Mouse (Mus musculus) hindbrain, embryonic 16.5 days (tissue): ENCODE measurements around the gene Fancd2. TPM values are rescaled to one million over a fixed set of nuclear protein-coding genes. Genes with fewer than 3 reads are reported as not detected.

ENCODE experiments used
- ATAC-seq: fragments of 200-750 bp; cut with Nextera tagmentation; 2 replicates; pipeline ENCODE4 v1.8.0; 2017; ENCODE audit warnings: moderate TSS enrichment, moderate library complexity
- H3K27ac ChIP-seq: fragments of 300-500 bp; sonication (generic); 2 replicates; pipeline ENCODE4 v1.5.1; 2014; ENCODE audit warnings: low read depth, mild to moderate bottlenecking, control low read depth, low read length, moderate library complexity
- H3K27me3 ChIP-seq: fragments of 300-500 bp; sonication (generic); replicated peaks from 2 replicates; pipeline ENCODE4 v1.6.1; 2014; ENCODE audit warnings: low read length; ENCODE audit not compliant: control insufficient read depth, insufficient read depth
- H3K36me3 ChIP-seq: fragments of 300-500 bp; sonication (generic); 2 replicates; pipeline ENCODE4 v1.6.1; 2014; ENCODE audit warnings: mild to moderate bottlenecking, low read length, moderate library complexity, mixed read lengths; ENCODE audit not compliant: control insufficient read depth, insufficient read depth
- H3K4me1 ChIP-seq: fragments of 300-500 bp; sonication (generic); 2 replicates; pipeline ENCODE4 v1.6.1; 2014; ENCODE audit warnings: low read depth, low read length; ENCODE audit not compliant: control insufficient read depth, insufficient read depth
- H3K4me2 ChIP-seq: fragments of 300-500 bp; sonication (generic); 2 replicates; pipeline ENCODE4 v1.6.1; 2014; ENCODE audit warnings: mild to moderate bottlenecking, low read length, control low read depth, moderate library complexity
- H3K4me3 ChIP-seq: fragments of 300-500 bp; sonication (generic); 2 replicates; pipeline ENCODE4 v1.5.1; 2014; ENCODE audit warnings: mild to moderate bottlenecking, low read length, control low read depth, moderate library complexity
- H3K9ac ChIP-seq: fragments of 300-500 bp; sonication (generic); 2 replicates; pipeline ENCODE4 v1.6.1; 2014; ENCODE audit warnings: low read depth, mild to moderate bottlenecking, control low read depth, low read length, moderate library complexity
- H3K9me3 ChIP-seq: fragments of 300-500 bp; sonication (generic); 2 replicates; pipeline ENCODE4 v1.6.1; 2014; ENCODE audit warnings: mild to moderate bottlenecking, low read length, moderate library complexity; ENCODE audit not compliant: control insufficient read depth
- WGBS: fragments of 180-500 bp; shearing (Covaris S2); extraction: QIAGEN DNeasy Blood & Tissue Kit; methylation state at CpG from one replicate; pipeline ENCODE4 v1.1.7; 2014; 5-methylcytosine and 5-hydroxymethylcytosine counted together
- polyA plus RNA-seq: library from polyadenylated mRNA; unstranded; fragments of >200 nt; fragmentation: Nextera tagmentation; extraction: Ambion mirVana; gene quantifications from 2 replicates; pipeline ENCODE4 v1.2.1, GENCODE M21; 2015

Gene Fancd2
- polyA plus RNA-seq, result 1.9 and 2.1 TPM in 2 replicates

- ATAC-seq, result peak; percentile 92
- under 1% methylated on average over 47 of the region's 47 CpGs for WGBS
Observed at GRCm38 (mm10) chr6:113530932-113531839, at the start of gene Fancd2, which contains the start of gene Emc3. TSS of gene Fancd2 (plus strand) at chr6:113531682. TSS of gene Emc3 (minus strand) at chr6:113531652.

GRCm38 (mm10) chr6:113482477-113483099 lies 48.9 kb upstream of the Fancd2 start:
- H3K4me3 ChIP-seq, result peak overlapping the region; percentile 68
- H3K9ac ChIP-seq, result peak overlapping the region; percentile 82
- WGBS, result under 1% methylated on average over 56 of the region's 65 CpGs
- H3K27ac ChIP-seq, result peak overlapping the region; percentile 93
- peaks cover 31% of the 10 kb centered on the region for H3K4me1 ChIP-seq
- H3K36me3 ChIP-seq, result no peaks in the 10 kb centered on the region
- no peaks in the 10 kb centered on the region for H3K9me3 ChIP-seq
- no peaks in the 10 kb centered on the region for H3K27me3 ChIP-seq
- peak; percentile 66 for ATAC-seq
- H3K4me2 ChIP-seq, result peak overlapping the region; percentile 57

More at GRCm38 (mm10) chr6:113530932-113531839, at the start of gene Fancd2, which contains the start of gene Emc3:
- Histone ChIP-seq H3K27me3 (no peaks in the 10 kb centered on the region), H3K4me3 (peak within 1 kb of the TSS; percentile 84), H3K4me1 (peaks cover 16% of the 10 kb centered on the region), H3K27ac (peak within 1 kb of the TSS; percentile 75), H3K4me2 (peak within 1 kb of the TSS; percentile 78), H3K9me3 (no peaks in the 10 kb centered on the region), H3K9ac (peak within 1 kb of the TSS; percentile 89), H3K36me3 (no peaks in the 10 kb centered on the region)

DNA sequence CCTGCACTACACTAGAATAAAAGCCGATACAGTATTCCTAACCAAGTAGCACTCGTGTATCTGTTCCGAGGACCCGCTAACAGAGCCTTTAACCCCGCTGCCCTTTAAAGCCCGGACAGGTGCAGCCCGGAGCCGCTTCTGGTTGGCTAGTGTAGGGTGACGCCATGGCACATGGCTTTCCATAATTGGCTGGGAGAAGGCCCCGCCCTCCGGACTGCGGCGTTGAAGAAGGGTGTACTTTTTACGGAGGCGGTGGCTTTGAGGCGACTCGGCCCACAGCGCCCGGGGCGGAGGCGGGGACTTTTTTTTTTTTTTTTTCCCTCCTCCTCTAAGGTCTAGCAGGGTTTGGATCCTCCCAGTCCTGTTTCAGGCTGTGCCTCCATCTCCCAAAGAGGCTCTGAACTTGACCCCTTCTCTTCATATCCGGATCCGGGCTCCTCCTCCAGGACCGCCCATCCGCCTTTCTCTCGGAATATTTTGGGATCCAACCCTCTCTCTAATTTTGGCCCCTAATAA lies 48.3 kb upstream of the Fancd2 start, which contains the start of gene Creld1:
Gene Creld1 (plus strand): TSS at position 198 of the 516 bp plus-strand sequence.
- 0% methylated on average over 25 of the region's 26 CpGs for WGBS
- Histone ChIP-seq H3K36me3 (no peaks in the 10 kb centered on the region), H3K27ac (peak within 1 kb of the TSS; percentile 93), H3K4me1 (peaks cover 31% of the 10 kb centered on the region), H3K9ac (peak within 1 kb of the TSS; percentile 82), H3K4me3 (peak within 1 kb of the TSS; percentile 68), H3K27me3 (no peaks in the 10 kb centered on the region), H3K4me2 (peak within 1 kb of the TSS; percentile 57), H3K9me3 (no peaks in the 10 kb centered on the region)
- ATAC-seq, result peak; percentile 96

DNA sequence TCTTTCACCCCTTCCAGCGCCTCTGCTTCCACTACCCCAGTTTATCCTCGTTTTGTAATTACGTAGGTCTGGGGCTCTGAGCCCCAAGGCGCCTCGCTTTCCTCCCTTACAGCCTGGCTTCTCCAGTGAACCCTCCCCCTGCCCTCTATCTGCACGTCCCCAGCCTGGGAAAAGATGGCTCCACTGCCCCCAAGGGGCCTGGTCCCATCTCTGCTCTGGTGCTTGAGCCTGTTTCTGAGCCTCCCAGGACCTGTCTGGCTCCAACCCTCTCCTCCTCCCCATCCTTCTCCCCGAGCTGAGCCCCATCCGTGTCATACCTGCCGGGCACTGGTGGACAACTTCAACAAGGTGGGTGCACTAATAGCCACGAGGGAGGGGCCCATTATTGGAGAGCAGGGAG lies 47.8 kb upstream of the Fancd2 start:
- no peaks in the 10 kb centered on the region for H3K36me3 ChIP-seq
- H3K27ac ChIP-seq, result peak overlapping the region; percentile 93
- peak; percentile 40 for ATAC-seq
- WGBS, result 8% methylated on average over 10 of the region's 10 CpGs
- H3K4me2 ChIP-seq, result peak overlapping the region; percentile 57
- peak overlapping the region; percentile 68 for H3K4me3 ChIP-seq
- H3K27me3 ChIP-seq, result no peaks in the 10 kb centered on the region
- no peaks in the 10 kb centered on the region for H3K9me3 ChIP-seq
- peak overlapping the region; percentile 77 for H3K9ac ChIP-seq
- H3K4me1 ChIP-seq, result peaks cover 31% of the 10 kb centered on the region

GRCm38 (mm10) chr6:113487125-113487576 lies 44.3 kb upstream of the Fancd2 start:
- Histone ChIP-seq H3K27ac (no peak overlapping the region), H3K27me3 (no peaks in the 10 kb centered on the region), H3K9ac (no peak overlapping the region), H3K4me3 (no peak overlapping the region), H3K4me1 (peaks cover 31% of the 10 kb centered on the region), H3K4me2 (no peak overlapping the region), H3K36me3 (peaks cover 20% of the 10 kb centered on the region; the same call in 1 of the 2 replicates), H3K9me3 (no peaks in the 10 kb centered on the region)
- ATAC-seq, result no peak
- 57% methylated on average over 7 of the region's 7 CpGs for WGBS

DNA sequence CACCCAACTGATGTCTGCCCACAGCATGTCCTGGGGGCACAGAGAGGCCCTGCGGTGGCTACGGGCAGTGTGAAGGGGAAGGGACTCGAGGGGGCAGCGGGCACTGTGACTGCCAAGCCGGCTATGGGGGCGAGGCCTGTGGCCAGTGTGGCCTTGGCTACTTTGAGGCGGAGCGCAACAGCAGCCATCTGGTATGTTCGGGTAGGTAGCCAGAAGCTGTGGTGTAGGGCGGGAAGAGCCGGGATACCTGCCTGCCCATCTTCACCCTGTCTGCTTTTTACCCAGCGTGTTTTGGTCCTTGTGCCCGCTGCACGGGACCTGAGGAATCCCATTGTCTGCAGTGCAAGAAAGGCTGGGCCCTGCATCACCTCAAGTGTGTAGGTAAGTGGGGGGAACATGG lies 42.1 kb upstream of the Fancd2 start:
- Histone ChIP-seq H3K9ac (no peak overlapping the region), H3K4me2 (no peak overlapping the region), H3K9me3 (no peaks in the 10 kb centered on the region), H3K27me3 (no peaks in the 10 kb centered on the region), H3K4me3 (no peak overlapping the region), H3K4me1 (peaks cover 25% of the 10 kb centered on the region), H3K27ac (no peak overlapping the region), H3K36me3 (peaks cover 20% of the 10 kb centered on the region; the same call in 1 of the 2 replicates)
- no peak for ATAC-seq
- WGBS, result 96% methylated on average over 14 of the region's 14 CpGs

DNA sequence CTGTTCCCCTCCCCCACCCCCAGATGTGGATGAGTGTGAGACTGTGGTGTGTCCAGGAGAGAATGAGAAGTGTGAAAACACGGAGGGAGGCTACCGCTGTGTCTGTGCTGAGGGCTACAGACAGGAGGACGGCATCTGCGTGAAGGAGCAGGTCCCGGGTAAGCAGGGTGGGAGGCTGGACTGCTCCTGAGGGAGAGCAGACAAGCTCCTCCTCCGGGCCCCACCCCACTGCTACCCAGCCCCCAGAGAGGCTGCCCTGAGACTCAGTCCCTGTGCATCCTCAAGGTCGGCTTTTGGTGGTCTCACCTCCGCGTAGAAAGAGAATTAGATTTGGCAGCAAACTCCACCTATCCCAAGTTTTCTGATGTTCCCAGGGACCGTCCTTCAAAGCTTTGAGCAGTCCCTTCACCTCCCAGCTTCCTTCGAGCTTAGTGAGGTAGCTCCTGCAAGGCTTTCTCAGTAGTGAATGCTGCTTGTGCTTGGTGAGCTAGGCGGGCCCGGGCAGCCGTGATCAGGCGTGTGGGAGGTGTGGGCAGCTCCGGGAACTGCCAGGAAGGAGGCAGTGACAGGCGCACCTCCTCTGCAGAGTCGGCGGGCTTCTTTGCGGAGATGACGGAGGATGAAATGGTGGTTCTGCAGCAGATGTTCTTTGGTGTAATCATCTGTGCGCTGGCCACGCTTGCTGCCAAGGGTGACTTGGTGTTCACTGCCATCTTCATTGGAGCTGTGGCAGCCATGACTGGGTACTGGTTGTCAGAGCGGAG lies 39.2 kb upstream of the Fancd2 start:
- peaks cover 24% of the 10 kb centered on the region; the same call in 1 of the 2 replicates for H3K36me3 ChIP-seq
- 80% methylated on average over 23 of the region's 24 CpGs for WGBS
- no peak overlapping the region for H3K4me3 ChIP-seq
- H3K9me3 ChIP-seq, result no peaks in the 10 kb centered on the region
- no peaks in the 10 kb centered on the region; the same call in none of the 2 replicates for H3K27me3 ChIP-seq
- no peak overlapping the region for H3K27ac ChIP-seq
- no peak overlapping the region for H3K9ac ChIP-seq
- no peak for ATAC-seq
- no peak overlapping the region for H3K4me2 ChIP-seq
- H3K4me1 ChIP-seq, result peaks cover 10% of the 10 kb centered on the region

DNA sequence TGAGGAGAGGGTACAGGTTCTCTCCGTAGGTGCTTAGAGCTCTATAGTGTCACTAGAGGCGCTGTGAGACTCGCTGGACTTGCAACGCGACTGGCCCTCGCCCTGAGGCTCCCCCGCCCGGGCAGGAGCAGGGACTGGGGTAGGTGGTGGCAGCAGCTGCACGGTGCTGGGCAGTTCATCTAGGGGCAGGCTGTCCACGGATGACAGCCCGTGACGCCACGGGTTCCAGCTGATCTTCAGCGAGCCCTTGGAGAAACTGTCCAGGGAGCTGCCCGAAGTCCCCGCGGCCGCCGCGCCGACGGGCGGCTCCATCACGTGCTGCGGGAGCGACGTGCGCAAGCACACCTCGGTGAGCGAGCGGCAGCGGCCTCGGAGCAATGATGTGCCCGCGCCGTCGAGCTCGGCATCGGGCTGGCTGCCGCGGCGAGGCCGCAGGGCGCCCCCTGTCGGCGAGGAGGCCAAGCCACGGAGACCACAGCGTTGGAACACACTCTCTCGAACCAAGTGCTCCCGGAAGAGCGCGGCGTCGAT lies 37.2 kb upstream of the Fancd2 start:
- Histone ChIP-seq H3K4me3 (peak overlapping the region; percentile 37), H3K27me3 (no peaks in the 10 kb centered on the region; the same call in none of the 2 replicates), H3K9ac (peak overlapping the region; percentile 48), H3K4me1 (peaks cover 9% of the 10 kb centered on the region), H3K36me3 (peaks cover 24% of the 10 kb centered on the region; the same call in 1 of the 2 replicates), H3K4me2 (peak overlapping the region; percentile 60), H3K27ac (peak overlapping the region; percentile 41; the same call in 1 of the 2 replicates), H3K9me3 (no peaks in the 10 kb centered on the region)
- peak; percentile 75 for ATAC-seq
- WGBS, result 2% methylated on average over 50 of the region's 54 CpGs
